26 mouse cellular contexts compared by ENCODE assay signal in the genomic region with DNA sequence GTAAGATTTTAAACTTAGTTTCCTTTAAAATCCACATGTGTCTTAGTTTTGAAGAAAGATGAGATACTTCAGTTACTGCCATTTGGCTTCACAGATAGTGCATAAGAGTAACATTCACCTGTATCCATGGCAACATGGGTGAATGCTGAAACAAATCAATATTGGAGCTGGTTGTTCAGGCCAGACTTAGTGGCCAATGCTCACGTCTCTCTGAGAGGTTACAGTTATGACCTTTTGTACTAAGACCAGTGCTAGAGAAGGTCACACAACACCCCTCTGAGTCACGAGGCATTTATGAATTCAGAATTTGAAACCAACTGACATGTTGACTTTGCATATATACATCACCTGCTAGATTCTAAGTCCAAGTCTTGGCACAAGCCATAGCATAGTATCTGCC. TPM values are rescaled to one million over a fixed set of nuclear protein-coding genes. Genes with fewer than 3 reads are reported as not detected.
"Had no signal": no experiment of that assay in that cellular context is flagged by ENCODE, and none has a peak within 500 bp of the region (broad histone marks: within the 10 kb centered on the region; RNA-seq: fewer than 3 reads in every experiment).

No protein-coding gene starts in this region.

- ATAC-seq: forebrain, postnatal 0 days; hindbrain, postnatal 0 days had no signal

- H3K4me2 ChIP-seq: heart, embryonic 11.5 days; heart, embryonic 13.5 days; heart, embryonic 15.5 days; hindbrain, embryonic 13.5 days; hindbrain, embryonic 15.5 days; kidney, embryonic 15.5 days; limb, embryonic 13.5 days; limb, embryonic 15.5 days had no signal

- H3K9me3 ChIP-seq: heart, embryonic 13.5 days; heart, embryonic 15.5 days; hindbrain, embryonic 13.5 days; hindbrain, embryonic 15.5 days; kidney, embryonic 15.5 days; limb, embryonic 13.5 days; limb, embryonic 15.5 days had no signal

- H3K9ac ChIP-seq: forebrain, postnatal 0 days; heart, embryonic 13.5 days; heart, embryonic 15.5 days; hindbrain, embryonic 13.5 days; hindbrain, embryonic 15.5 days; kidney, embryonic 15.5 days; limb, embryonic 13.5 days; limb, embryonic 15.5 days; liver, embryonic 14.5 days had no signal

- H3K4me1 ChIP-seq: hindbrain, embryonic 15.5 days; limb, embryonic 15.5 days had no signal

- DNase-seq: forebrain, postnatal 0 days; gastrocnemius, postnatal 14 days; gastrocnemius, postnatal 36 days; heart, adult 11 months; heart, adult 2 months; heart, postnatal 14 days; heart, postnatal 36 days; kidney, adult 11 months; kidney, postnatal 14 days; kidney, postnatal 36 days; layer of hippocampus, adult 9-11 months; layer of hippocampus, postnatal 36 days; left cerebral cortex, postnatal 4 days had no signal

- H3K36me3 ChIP-seq: heart, embryonic 13.5 days; heart, embryonic 15.5 days; hindbrain, embryonic 13.5 days; hindbrain, embryonic 15.5 days; kidney, embryonic 15.5 days; limb, embryonic 13.5 days; limb, embryonic 15.5 days had no signal

- H3K4me3 ChIP-seq: heart, adult 2 months; heart, embryonic 13.5 days; heart, embryonic 15.5 days; hindbrain, embryonic 13.5 days; hindbrain, embryonic 15.5 days; kidney, embryonic 15.5 days; limb, embryonic 13.5 days; limb, embryonic 15.5 days had no signal

- H3K27me3 ChIP-seq: heart, embryonic 13.5 days; heart, embryonic 15.5 days; hindbrain, embryonic 13.5 days; hindbrain, embryonic 15.5 days; kidney, embryonic 15.5 days; limb, embryonic 13.5 days; limb, embryonic 15.5 days had no signal

- H3K27ac ChIP-seq: heart, adult 2 months; heart, embryonic 13.5 days; heart, embryonic 15.5 days; hindbrain, embryonic 13.5 days; hindbrain, embryonic 15.5 days; hindbrain, postnatal 0 days; kidney, embryonic 15.5 days; kidney, postnatal 0 days; limb, embryonic 13.5 days; limb, embryonic 15.5 days; liver, embryonic 14.5 days had no signal

RNA-seq across cellular contexts. Expression of a gene that starts 4.9 kb away (rescaled TPM):
- polyA plus RNA-seq: forebrain, postnatal 0 days; hindbrain, embryonic 11.5 days; limb, embryonic 11.5 days had no signal
